Mouse (Mus musculus): ENCODE results near the gene Fgfr2. TPM values are rescaled to one million over a fixed set of nuclear protein-coding genes. Genes with fewer than 3 reads are reported as not detected.

Gene Fgfr2
- polyA plus RNA-seq, 1 experiment = 59.9 TPM

GRCm38 (mm10) chr7:132075825-132076224 is 1047.3 kb downstream of the Fgfr2 start:
- no peak overlapping the region for H3K4me3 ChIP-seq (ENCODE audit: insufficient read depth, low read length)
- no peak overlapping the region for H3K27ac ChIP-seq (ENCODE audit: insufficient read depth, low read length)
- H3K4me1 ChIP-seq (ENCODE audit: control insufficient read depth, insufficient read depth, low read length) = no peaks in the 10 kb centered on the region
- no peak for TF ChIP-seq POLR2A (IDR thresholded peaks at IDR 0.05; ENCODE audit: low read depth, low read length)
- TF ChIP-seq CTCF (IDR thresholded peaks at IDR 0.05; ENCODE audit: borderline replicate concordance, insufficient read depth, low read length) = no peak

- no peaks in the 10 kb centered on the region for H3K4me1 ChIP-seq (ENCODE audit: control insufficient read depth, insufficient read depth, low read length)
- no peak overlapping the region for H3K27ac ChIP-seq (ENCODE audit: insufficient read depth, low read length)
- no peak overlapping the region for H3K4me3 ChIP-seq (ENCODE audit: insufficient read depth, low read length)
- TF ChIP-seq POLR2A (IDR thresholded peaks at IDR 0.05; ENCODE audit: low read depth, low read length) = no peak
- TF ChIP-seq CTCF (IDR thresholded peaks at IDR 0.05; ENCODE audit: borderline replicate concordance, insufficient read depth, low read length) = no peak
Observed at GRCm38 (mm10) chr7:132074503-132074902, 1048.6 kb downstream of the Fgfr2 start.

- Histone ChIP-seq H3K27ac (ENCODE audit: insufficient read depth, low read length) (no peak overlapping the region), H3K4me1 (ENCODE audit: control insufficient read depth, insufficient read depth, low read length) (no peaks in the 10 kb centered on the region), H3K4me3 (ENCODE audit: insufficient read depth, low read length) (no peak overlapping the region)
- TF ChIP-seq POLR2A (IDR thresholded peaks at IDR 0.05; ENCODE audit: low read depth, low read length) = no peak
- TF ChIP-seq CTCF (IDR thresholded peaks at IDR 0.05; ENCODE audit: borderline replicate concordance, insufficient read depth, low read length) = no peak
Observed at GRCm38 (mm10) chr7:132070877-132071625, 1052.1 kb downstream of the Fgfr2 start.

GRCm38 (mm10) chr7:132067951-132068350 is 1055.2 kb downstream of the Fgfr2 start:
- Histone ChIP-seq H3K4me3 (ENCODE audit: insufficient read depth, low read length) (no peak overlapping the region), H3K4me1 (ENCODE audit: control insufficient read depth, insufficient read depth, low read length) (no peaks in the 10 kb centered on the region), H3K27ac (ENCODE audit: insufficient read depth, low read length) (no peak overlapping the region)
- TF ChIP-seq POLR2A (IDR thresholded peaks at IDR 0.05; ENCODE audit: low read depth, low read length) = no peak
- no peak for TF ChIP-seq CTCF (IDR thresholded peaks at IDR 0.05; ENCODE audit: borderline replicate concordance, insufficient read depth, low read length)

- Histone ChIP-seq H3K4me1 (ENCODE audit: control insufficient read depth, insufficient read depth, low read length) (no peaks in the 10 kb centered on the region), H3K4me3 (ENCODE audit: insufficient read depth, low read length) (no peak overlapping the region), H3K27ac (ENCODE audit: insufficient read depth, low read length) (no peak overlapping the region)
- TF ChIP-seq CTCF (IDR thresholded peaks at IDR 0.05; ENCODE audit: borderline replicate concordance, insufficient read depth, low read length) (no peak), POLR2A (IDR thresholded peaks at IDR 0.05; ENCODE audit: low read depth, low read length) (no peak)
Observed at GRCm38 (mm10) chr7:132067511-132067910, 1055.6 kb downstream of the Fgfr2 start.

DNA sequence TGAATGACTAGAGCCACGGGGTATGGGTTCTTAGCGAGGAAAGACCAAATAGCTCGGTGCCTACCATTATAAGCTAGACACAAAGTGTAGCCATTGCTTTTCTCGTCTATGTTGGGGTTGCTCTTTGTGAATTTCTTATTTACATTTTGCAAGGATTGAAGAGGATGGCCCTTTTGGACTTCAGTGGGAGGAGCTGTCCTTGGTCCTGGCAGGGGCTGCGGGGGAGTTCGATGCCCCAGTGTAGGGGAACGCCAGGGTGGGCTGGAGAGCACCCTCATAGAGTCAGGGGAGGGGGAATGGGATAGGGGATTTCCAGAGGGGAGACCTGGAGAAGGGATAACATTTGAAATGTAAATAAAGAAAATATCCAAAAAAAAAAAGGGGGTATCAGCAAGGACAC is 1063.0 kb downstream of the Fgfr2 start:
- Histone ChIP-seq H3K4me1 (ENCODE audit: control insufficient read depth, insufficient read depth, low read length) (no peaks in the 10 kb centered on the region), H3K4me3 (ENCODE audit: insufficient read depth, low read length) (no peak overlapping the region), H3K27ac (ENCODE audit: insufficient read depth, low read length) (no peak overlapping the region)
- TF ChIP-seq CTCF (IDR thresholded peaks at IDR 0.05; ENCODE audit: borderline replicate concordance, insufficient read depth, low read length) = no peak
- no peak for TF ChIP-seq POLR2A (IDR thresholded peaks at IDR 0.05; ENCODE audit: low read depth, low read length)

GRCm38 (mm10) chr7:132056565-132056964 is 1066.6 kb downstream of the Fgfr2 start:
- TF ChIP-seq CTCF (IDR thresholded peaks at IDR 0.05; ENCODE audit: borderline replicate concordance, insufficient read depth, low read length) = no peak
- no peak for TF ChIP-seq POLR2A (IDR thresholded peaks at IDR 0.05; ENCODE audit: low read depth, low read length)
- no peak overlapping the region for H3K4me3 ChIP-seq (ENCODE audit: insufficient read depth, low read length)
- H3K4me1 ChIP-seq (ENCODE audit: control insufficient read depth, insufficient read depth, low read length) = no peaks in the 10 kb centered on the region
- no peak overlapping the region for H3K27ac ChIP-seq (ENCODE audit: insufficient read depth, low read length)

GRCm38 (mm10) chr7:132046662-132047061 is 1076.5 kb downstream of the Fgfr2 start:
- no peak overlapping the region for H3K27ac ChIP-seq (ENCODE audit: insufficient read depth, low read length)
- H3K4me3 ChIP-seq (ENCODE audit: insufficient read depth, low read length) = no peak overlapping the region
- no peaks in the 10 kb centered on the region for H3K4me1 ChIP-seq (ENCODE audit: control insufficient read depth, insufficient read depth, low read length)
- TF ChIP-seq CTCF (IDR thresholded peaks at IDR 0.05; ENCODE audit: borderline replicate concordance, insufficient read depth, low read length) = no peak
- no peak for TF ChIP-seq POLR2A (IDR thresholded peaks at IDR 0.05; ENCODE audit: low read depth, low read length)

DNA sequence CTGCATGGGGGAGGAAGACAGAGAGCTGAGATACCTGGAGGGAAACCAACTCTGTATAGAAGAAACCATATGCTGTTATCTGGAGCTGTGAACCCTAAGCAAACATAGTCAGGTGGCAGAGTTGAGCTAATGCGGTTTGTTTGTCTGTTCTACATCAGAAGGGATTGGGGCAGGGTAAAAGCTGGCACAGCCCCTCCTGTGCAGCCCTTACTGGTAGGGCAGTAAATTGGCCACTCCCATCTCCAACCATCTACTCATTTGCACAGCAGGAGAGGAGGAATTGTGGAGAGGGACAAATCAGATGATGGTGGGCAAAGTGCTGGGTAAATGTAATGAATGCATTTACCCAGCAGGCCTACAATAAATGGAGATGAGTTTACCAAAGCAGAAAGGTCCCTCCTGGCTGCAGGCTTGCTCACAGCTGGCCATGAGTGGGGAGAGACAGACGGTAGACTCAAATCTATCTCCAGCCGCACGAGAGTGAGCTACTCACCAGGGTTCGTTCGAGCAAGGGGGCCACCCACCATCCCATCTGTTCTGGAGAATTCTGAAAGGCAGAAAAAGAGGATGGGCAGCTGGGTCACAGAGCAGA is 1091.1 kb downstream of the Fgfr2 start:
- TF ChIP-seq POLR2A (IDR thresholded peaks at IDR 0.05; ENCODE audit: low read depth, low read length) = no peak
- no peak for TF ChIP-seq CTCF (IDR thresholded peaks at IDR 0.05; ENCODE audit: borderline replicate concordance, insufficient read depth, low read length)
- Histone ChIP-seq H3K4me3 (ENCODE audit: insufficient read depth, low read length) (no peak overlapping the region), H3K4me1 (ENCODE audit: control insufficient read depth, insufficient read depth, low read length) (no peaks in the 10 kb centered on the region), H3K27ac (ENCODE audit: insufficient read depth, low read length) (no peak overlapping the region)

GRCm38 (mm10) chr7:132026671-132027070 is 1096.5 kb downstream of the Fgfr2 start:
- Histone ChIP-seq H3K4me1 (ENCODE audit: control insufficient read depth, insufficient read depth, low read length) (no peaks in the 10 kb centered on the region), H3K4me3 (ENCODE audit: insufficient read depth, low read length) (no peak overlapping the region), H3K27ac (ENCODE audit: insufficient read depth, low read length) (no peak overlapping the region)
- TF ChIP-seq POLR2A (IDR thresholded peaks at IDR 0.05; ENCODE audit: low read depth, low read length) (no peak), CTCF (IDR thresholded peaks at IDR 0.05; ENCODE audit: borderline replicate concordance, insufficient read depth, low read length) (no peak)
